Mouse (Mus musculus) kidney, adult 2 months (tissue): ENCODE measurements around the gene Mospd3.

ENCODE experiments used
- CTCF ChIP-seq: fragments of 200-500 bp; conservative IDR thresholded peaks from 2 replicates; pipeline ENCODE4 v1.5.1; 2011; ENCODE audit warnings: low read depth, mild to moderate bottlenecking, control low read depth, low read length, moderate library complexity, mixed read lengths; ENCODE audit not compliant: insufficient read depth, insufficient read length
- POLR2A ChIP-seq: fragments of 200-500 bp; IDR thresholded peaks from one replicate; pipeline ENCODE4 v1.6.1; 2011; ENCODE audit warnings: low read depth, low read length, control low read depth

DNA sequence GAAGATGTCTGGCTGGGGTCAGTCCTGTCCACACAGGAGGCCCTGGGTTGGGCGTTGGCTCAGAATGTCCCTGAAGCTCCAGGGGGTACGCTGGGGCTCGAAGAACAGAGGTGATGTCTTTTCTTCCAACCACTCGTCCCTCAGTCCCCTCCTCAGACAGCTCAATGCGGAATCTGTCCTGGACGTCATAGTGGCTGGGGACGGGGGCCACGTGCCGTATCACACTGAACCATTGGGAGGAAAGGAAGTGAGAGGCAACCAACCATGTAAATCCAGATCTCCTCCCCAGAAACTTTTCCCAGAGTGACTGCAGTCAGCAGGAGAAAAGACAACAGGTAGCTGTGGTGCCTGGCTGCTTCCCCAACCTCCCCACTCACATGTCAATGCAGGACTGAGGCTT is 1.3 kb downstream of the Mospd3 start:
- TF ChIP-seq CTCF = no peak
- TF ChIP-seq POLR2A = no peak
